Mouse (Mus musculus) stomach, postnatal 0 days (tissue): Measurements from ENCODE around the gene Fam71f1. TPM values are rescaled to one million over a fixed set of nuclear protein-coding genes. Genes with fewer than 3 reads are reported as not detected.
"Not testable (repeated sequence)": the region's sequence is repeated elsewhere in the genome, so short reads cannot be mapped to it uniquely, and the experiment has no call there.

Source experiments
- ATAC-seq: fragments of 200-750 bp; cut with Nextera tagmentation; 2 replicates; pipeline ENCODE4 v1.8.0; 2017; ENCODE audit not compliant: low FRiP score, low TSS enrichment
- DNase-seq: peaks from one replicate; pipeline ENCODE4 v3.0.0-alpha.2; 2016; ENCODE audit warnings: low spot score
- H3K27ac ChIP-seq: fragments of 300-500 bp; sonication (generic); replicated peaks from 2 replicates; pipeline ENCODE4 v1.5.1; 2014; ENCODE audit warnings: mild to moderate bottlenecking, control low read depth
- H3K27me3 ChIP-seq: fragments of 300-500 bp; sonication (generic); 2 replicates; pipeline ENCODE4 v1.6.1; 2014; ENCODE audit warnings: low read length; ENCODE audit not compliant: control insufficient read depth, insufficient read depth
- H3K36me3 ChIP-seq: fragments of 300-500 bp; sonication (generic); 2 replicates; pipeline ENCODE4 v1.6.1; 2014; ENCODE audit warnings: low read length, mixed read lengths; ENCODE audit not compliant: control insufficient read depth, insufficient read depth
- H3K4me1 ChIP-seq: fragments of 300-500 bp; sonication (generic); replicated peaks from 2 replicates; pipeline ENCODE4 v1.6.1; 2014; ENCODE audit warnings: antibody characterized with exemption; ENCODE audit not compliant: control insufficient read depth, insufficient read depth
- H3K4me2 ChIP-seq: fragments of 300-500 bp; sonication (generic); replicated peaks from 2 replicates; pipeline ENCODE4 v1.6.1; 2014; ENCODE audit warnings: low read depth, mild to moderate bottlenecking, control low read depth, moderate library complexity
- H3K4me3 ChIP-seq: fragments of 300-500 bp; sonication (generic); 2 replicates; pipeline ENCODE4 v1.5.1; 2014; ENCODE audit warnings: low read depth, low read length, control low read depth
- H3K9ac ChIP-seq: fragments of 300-500 bp; sonication (generic); 2 replicates; pipeline ENCODE4 v1.6.1; 2014; ENCODE audit warnings: mild to moderate bottlenecking, low read length, control low read depth, mixed read lengths
- H3K9me3 ChIP-seq: fragments of 300-500 bp; sonication (generic); 2 replicates; pipeline ENCODE4 v1.6.1; 2016; ENCODE audit warnings: low read length; ENCODE audit not compliant: control insufficient read depth
- CTCF ChIP-seq: IDR thresholded peaks from 2 replicates; pipeline ENCODE4 v1.5.1; 2016; ENCODE audit warnings: antibody characterized with exemption, low read depth, mild to moderate bottlenecking, moderate library complexity
- EP300 ChIP-seq: optimal IDR thresholded peaks from 2 replicates; pipeline ENCODE3; 2016; ENCODE audit warnings: antibody characterized with exemption
- WGBS: fragments of 180-500 bp; shearing (Covaris S2); extraction: QIAGEN DNeasy Blood & Tissue Kit; methylation state at CpG from one replicate; pipeline ENCODE4 v1.1.7; 2014; 5-methylcytosine and 5-hydroxymethylcytosine counted together
- polyA plus RNA-seq: library from polyadenylated mRNA; unstranded; fragments of >200 nt; fragmentation: Nextera tagmentation; extraction: Ambion mirVana; gene quantifications from 2 replicates; pipeline ENCODE4 v1.2.1, GENCODE M21; 2015

The Fam71f1 gene
- polyA plus RNA-seq, 1 experiment from 2014 or later = not detected

DNA sequence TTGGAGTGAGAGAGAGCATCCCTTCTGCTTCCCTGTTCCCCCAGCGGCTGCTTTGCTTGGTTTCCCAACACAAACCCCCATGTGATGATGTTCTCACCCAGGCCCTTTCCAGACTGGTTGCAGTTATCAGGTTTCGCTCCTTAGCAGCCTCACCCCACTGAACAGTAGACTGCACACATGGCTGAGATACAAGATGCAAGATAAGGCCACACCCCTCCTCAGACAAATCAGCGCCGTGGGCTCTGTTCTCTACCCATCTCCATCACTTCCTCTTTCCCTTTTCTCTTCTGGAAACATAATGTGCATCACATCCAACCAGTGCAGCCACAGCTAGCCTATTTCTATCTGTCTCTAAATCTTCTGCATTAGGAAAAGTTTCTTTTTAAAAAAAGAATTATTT lies 10.6 kb downstream of the Fam71f1 start:
- H3K9ac ChIP-seq = no peak overlapping the region
- WGBS = 56% methylated on average over 4 of the region's 4 CpGs
- no peak overlapping the region for H3K4me3 ChIP-seq
- ATAC-seq (no peak), DNase-seq (no peak)
- H3K27me3 ChIP-seq = no peaks in the 10 kb centered on the region
- no peak overlapping the region for H3K27ac ChIP-seq
- H3K4me2 ChIP-seq = no peak overlapping the region
- no peaks in the 10 kb centered on the region for H3K4me1 ChIP-seq
- no peaks in the 10 kb centered on the region for H3K36me3 ChIP-seq
- TF ChIP-seq EP300 (no peak), CTCF (no peak)
- no peaks in the 10 kb centered on the region for H3K9me3 ChIP-seq

DNA sequence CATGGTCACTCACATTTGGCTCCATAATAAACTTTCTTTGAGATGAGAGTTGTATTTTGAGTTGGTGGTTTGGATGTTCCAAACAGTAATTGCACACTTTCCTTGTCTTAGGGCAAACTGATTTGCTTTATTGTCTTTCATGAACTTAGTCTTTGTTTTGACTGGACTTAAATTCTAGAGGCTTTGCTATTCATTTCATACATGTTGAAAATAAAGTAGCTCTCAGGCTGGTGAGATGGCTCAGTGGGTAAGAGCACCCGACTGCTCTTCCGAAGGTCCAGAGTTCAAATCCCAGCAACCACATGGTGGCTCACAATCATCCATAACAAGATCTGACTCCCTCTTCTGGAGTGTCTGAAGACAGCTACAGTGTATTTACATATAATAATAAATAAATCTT lies 27.6 kb downstream of the Fam71f1 start:
- not testable (repeated sequence) for DNase-seq, H3K4me3 ChIP-seq, H3K4me1 ChIP-seq, H3K27ac ChIP-seq, H3K4me2 ChIP-seq, H3K9me3 ChIP-seq, H3K9ac ChIP-seq, H3K27me3 ChIP-seq, ATAC-seq, H3K36me3 ChIP-seq
- 100% methylated on average over 2 of the region's 2 CpGs for WGBS

DNA sequence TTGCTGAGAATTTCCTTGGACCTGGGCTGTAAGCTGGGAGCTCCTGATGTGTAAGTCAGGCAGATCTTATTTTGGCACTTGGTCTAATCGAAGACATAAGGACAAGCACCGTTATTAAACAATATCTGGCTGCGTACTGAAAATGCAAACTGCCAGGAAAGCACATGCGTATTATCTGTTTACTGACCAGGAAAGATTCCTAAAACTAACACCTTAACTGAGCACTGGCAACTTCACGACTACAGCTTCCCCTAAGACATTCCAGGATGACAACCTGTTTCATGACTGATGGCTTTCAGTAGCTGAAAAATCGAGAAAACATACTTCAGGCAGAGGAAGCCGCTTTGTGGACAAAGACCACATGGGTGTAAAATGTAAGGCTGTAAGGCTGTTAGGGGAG lies 28.2 kb downstream of the Fam71f1 start:
- DNase-seq = no peak
- Histone ChIP-seq H3K27ac (peak overlapping the region; percentile 90), H3K9me3 (no peaks in the 10 kb centered on the region), H3K4me1 (0 out of 2 replicates have a peak, but pooled peaks cover 4% of the 10 kb centered on the region), H3K4me2 (peak overlapping the region; percentile 64), H3K9ac (peak overlapping the region; percentile 73), H3K27me3 (no peaks in the 10 kb centered on the region), H3K4me3 (peak overlapping the region; percentile 90), H3K36me3 (no peaks in the 10 kb centered on the region)
- WGBS = 17% methylated on average over 7 of the region's 7 CpGs
- no peak for ATAC-seq
- TF ChIP-seq EP300 (no peak), CTCF (no peak)

DNA sequence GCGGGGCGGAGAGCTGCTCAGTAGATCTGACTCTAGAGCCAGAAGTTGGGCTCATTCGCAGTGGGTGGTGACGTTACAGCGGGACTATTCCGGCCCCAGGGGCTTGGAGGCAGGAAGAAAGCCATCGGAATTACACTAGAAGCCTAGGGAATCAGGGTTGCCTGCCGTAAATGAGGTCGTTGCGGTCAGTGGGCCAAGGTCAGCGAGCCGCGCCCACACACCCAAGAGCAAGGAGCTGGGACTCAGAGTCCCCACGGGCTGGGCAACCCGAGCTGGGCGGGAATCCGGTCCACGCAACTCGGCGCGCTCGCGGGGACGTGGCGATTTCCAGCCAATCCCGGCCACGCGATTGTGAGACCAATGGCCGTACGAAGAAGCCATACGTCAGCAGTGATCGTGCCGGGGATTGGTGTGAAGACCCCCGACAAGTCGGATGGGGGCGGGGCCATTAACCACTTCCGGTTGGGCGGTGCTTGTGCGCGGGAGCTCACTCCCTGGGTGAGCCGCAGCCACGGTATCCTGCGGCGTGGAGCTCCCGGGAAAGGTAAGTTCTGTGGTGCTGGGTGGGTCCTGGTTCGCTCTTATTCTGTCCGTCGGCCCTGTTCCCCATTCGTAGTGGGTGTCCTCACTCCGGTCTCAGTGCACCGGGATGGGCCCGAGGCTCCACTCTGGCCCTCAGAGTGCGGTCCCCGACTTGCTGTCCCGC lies 28.9 kb downstream of the Fam71f1 start, which contains the start of gene Calu:
TSS of gene Calu (plus strand) at position 405 of the 706 bp plus-strand sequence.
- H3K9me3 ChIP-seq = no peaks in the 10 kb centered on the region
- under 1% methylated on average over 55 of the region's 55 CpGs for WGBS
- peak; percentile 99 for ATAC-seq
- peak within 1 kb of the TSS; percentile 90 for H3K4me3 ChIP-seq
- peak; percentile 100 for DNase-seq
- H3K27ac ChIP-seq = peak within 1 kb of the TSS; percentile 94
- H3K27me3 ChIP-seq = no peaks in the 10 kb centered on the region
- peak within 1 kb of the TSS; percentile 93 for H3K9ac ChIP-seq
- TF ChIP-seq EP300 = no peak
- TF ChIP-seq CTCF = peak; percentile 1; the same call in 1 of the 2 replicates
- peak within 1 kb of the TSS; percentile 64 for H3K4me2 ChIP-seq
- no peaks in the 10 kb centered on the region for H3K36me3 ChIP-seq
- H3K4me1 ChIP-seq = 0 out of 2 replicates have a peak, but pooled peaks cover 5% of the 10 kb centered on the region

DNA sequence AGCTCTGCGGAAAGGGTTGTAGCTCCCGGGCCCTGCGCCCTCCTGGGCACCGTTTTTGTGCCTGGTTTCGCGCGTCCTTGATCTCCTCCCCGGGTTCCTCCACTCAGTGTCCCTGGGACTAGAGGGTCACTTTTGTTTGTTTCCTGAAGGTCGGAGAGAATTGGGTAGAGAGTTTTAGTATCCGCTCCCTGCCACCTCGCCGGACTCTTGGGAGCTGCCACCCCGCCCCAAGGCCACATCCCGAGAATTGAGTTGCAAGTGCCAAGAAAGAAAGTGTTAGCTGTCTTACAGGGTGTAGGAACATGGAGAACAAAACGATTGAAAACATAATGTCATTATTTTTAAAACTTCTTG lies 29.4 kb downstream of the Fam71f1 start:
- peak overlapping the region; percentile 94 for H3K27ac ChIP-seq
- H3K36me3 ChIP-seq = no peaks in the 10 kb centered on the region
- no peaks in the 10 kb centered on the region for H3K9me3 ChIP-seq
- under 1% methylated on average over 15 of the region's 15 CpGs for WGBS
- peak overlapping the region; percentile 90 for H3K4me3 ChIP-seq
- 0 out of 2 replicates have a peak, but pooled peaks cover 5% of the 10 kb centered on the region for H3K4me1 ChIP-seq
- peak; percentile 3 for ATAC-seq
- H3K9ac ChIP-seq = peak overlapping the region; percentile 93
- TF ChIP-seq CTCF = no peak
- TF ChIP-seq EP300 = peak; percentile 30
- H3K4me2 ChIP-seq = peak overlapping the region; percentile 52
- H3K27me3 ChIP-seq = no peaks in the 10 kb centered on the region
- no peak for DNase-seq

DNA sequence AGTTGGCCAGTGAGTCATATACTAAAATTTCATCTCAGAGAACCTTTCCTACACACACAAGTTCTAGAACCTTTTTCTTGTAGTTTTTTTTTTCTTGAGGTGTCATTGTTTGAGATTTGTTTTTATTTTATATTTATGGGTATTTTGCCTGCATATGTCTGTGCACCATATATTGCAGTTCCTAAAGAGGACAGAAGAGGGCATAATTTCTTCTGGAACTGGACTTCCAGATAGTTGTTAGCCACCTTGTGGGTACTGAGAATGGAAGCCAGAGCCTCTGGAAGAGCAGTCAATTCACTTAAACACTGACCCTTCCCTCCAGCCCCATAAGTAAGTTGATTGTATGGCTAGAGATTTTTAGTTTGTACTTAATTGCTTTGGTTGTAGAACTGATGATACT lies 32.7 kb downstream of the Fam71f1 start:
- TF ChIP-seq EP300 = no peak
- peak; percentile 57 for TF ChIP-seq CTCF
- Histone ChIP-seq H3K4me2 (no peak overlapping the region), H3K36me3 (no peaks in the 10 kb centered on the region), H3K9ac (no peak overlapping the region), H3K27me3 (no peaks in the 10 kb centered on the region), H3K4me1 (0 out of 2 replicates have a peak, but pooled peaks cover 5% of the 10 kb centered on the region), H3K4me3 (no peak overlapping the region), H3K27ac (no peak overlapping the region), H3K9me3 (no peaks in the 10 kb centered on the region)
- ATAC-seq = no peak
- DNase-seq = no peak
